Mouse (Mus musculus): ENCODE data around the gene Acyp1. TPM values are rescaled to one million over a fixed set of nuclear protein-coding genes. Genes with fewer than 3 reads are reported as not detected.

The Acyp1 gene
- polyA plus RNA-seq, 2 experiments = 27.1 to 68.5 TPM

DNA sequence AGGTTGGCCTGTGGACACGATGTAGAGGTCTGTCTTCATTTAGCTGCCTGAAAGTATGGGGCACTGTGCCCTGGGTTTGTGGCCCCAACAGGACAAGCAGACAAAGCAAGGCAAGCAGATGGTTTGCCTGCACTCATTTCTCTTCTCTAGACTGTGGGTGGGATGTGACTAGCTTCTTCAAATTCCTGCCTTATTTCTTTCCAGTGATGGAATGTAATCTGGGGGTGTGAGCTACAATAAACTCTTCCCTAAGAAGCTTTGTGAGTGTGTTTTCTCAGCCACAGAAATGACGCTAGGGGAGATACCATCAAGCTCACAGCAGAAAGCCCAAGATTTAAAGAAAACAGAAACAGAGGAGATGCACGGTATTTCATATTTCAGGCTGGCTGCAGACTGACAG lies 36.2 kb downstream of the Acyp1 start:
- 67% methylated on average over 3 of the region's 3 CpGs for WGBS (ENCODE audit: insufficient replicate concordance)
- no peak for ATAC-seq (ENCODE audit: insufficient read depth)
- no peak overlapping the region for H3K27ac ChIP-seq
- TF ChIP-seq EP300 (IDR thresholded peaks at IDR 0.05; ENCODE audit: low read depth) (no peak), CTCF (IDR thresholded peaks at IDR 0.05; ENCODE audit: low read depth) (no peak)
- H3K4me3 ChIP-seq (ENCODE audit: insufficient read depth in 1 of 2, low read depth in 2 of 2, low read length in 2 of 2) = no peak overlapping the region
- no peak for DNase-seq (ENCODE audit: low read depth in 3 of 3, low spot score in 3 of 3)
- H3K27me3 ChIP-seq (ENCODE audit: control insufficient read depth, insufficient read depth, low read length) = no peaks in the 10 kb centered on the region
- no peaks in the 10 kb centered on the region for H3K36me3 ChIP-seq (replicated peaks; ENCODE audit: control insufficient read depth, insufficient read depth, low read depth)
- H3K9ac ChIP-seq (replicated peaks) = no peak overlapping the region
- no peaks in the 10 kb centered on the region for H3K9me3 ChIP-seq (ENCODE audit: control insufficient read depth, low read length)
- peaks cover 0 to 3% of the 10 kb centered on the region in 2 experiments; a peak in 2 of 4 replicates for H3K4me1 ChIP-seq (replicated peaks; ENCODE audit: control insufficient read depth in 2 of 2, insufficient read depth in 2 of 2, low read length in 1 of 2)
- no peak overlapping the region for H3K4me2 ChIP-seq (ENCODE audit: low read depth)

DNA sequence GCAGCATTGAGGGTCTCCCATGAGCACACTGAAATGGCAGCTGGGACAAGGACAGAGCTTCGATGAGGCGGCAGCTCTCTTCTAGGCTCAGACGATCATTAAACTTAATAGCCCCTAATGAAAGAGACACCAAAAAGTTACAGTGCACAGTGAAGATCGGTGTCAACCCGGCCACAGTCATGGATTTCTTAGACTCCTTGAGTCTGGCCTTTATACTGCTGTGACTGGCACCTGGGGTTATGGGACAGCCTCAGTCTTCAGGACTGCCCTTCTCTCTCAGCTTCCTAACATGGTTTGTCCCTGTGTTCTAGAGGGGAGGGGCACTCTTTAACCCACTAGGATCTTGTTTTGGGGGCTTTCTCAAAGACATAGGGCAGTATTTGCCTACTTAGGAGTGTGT lies 50.7 kb downstream of the Acyp1 start:
- Histone ChIP-seq H3K9me3 (ENCODE audit: control insufficient read depth, low read length) (no peaks in the 10 kb centered on the region), H3K27ac (no peak overlapping the region), H3K4me3 (ENCODE audit: insufficient read depth in 1 of 2, low read depth in 2 of 2, low read length in 2 of 2) (no peak overlapping the region), H3K36me3 (replicated peaks; ENCODE audit: control insufficient read depth, insufficient read depth, low read depth) (no peaks in the 10 kb centered on the region), H3K27me3 (ENCODE audit: control insufficient read depth, insufficient read depth, low read length) (no peaks in the 10 kb centered on the region), H3K9ac (replicated peaks) (no peak overlapping the region), H3K4me2 (ENCODE audit: low read depth) (no peak overlapping the region), H3K4me1 (replicated peaks; ENCODE audit: control insufficient read depth in 2 of 2, insufficient read depth in 2 of 2, low read length in 1 of 2) (no peaks in the 10 kb centered on the region)
- ATAC-seq (ENCODE audit: insufficient read depth) (no peak), DNase-seq (ENCODE audit: low read depth in 3 of 3, low spot score in 3 of 3) (no peak)
- no peak for TF ChIP-seq CTCF (IDR thresholded peaks at IDR 0.05; ENCODE audit: low read depth)
- 84% methylated on average over 5 of the region's 5 CpGs for whole genome bisulfite sequencing (ENCODE audit: insufficient replicate concordance)

DNA sequence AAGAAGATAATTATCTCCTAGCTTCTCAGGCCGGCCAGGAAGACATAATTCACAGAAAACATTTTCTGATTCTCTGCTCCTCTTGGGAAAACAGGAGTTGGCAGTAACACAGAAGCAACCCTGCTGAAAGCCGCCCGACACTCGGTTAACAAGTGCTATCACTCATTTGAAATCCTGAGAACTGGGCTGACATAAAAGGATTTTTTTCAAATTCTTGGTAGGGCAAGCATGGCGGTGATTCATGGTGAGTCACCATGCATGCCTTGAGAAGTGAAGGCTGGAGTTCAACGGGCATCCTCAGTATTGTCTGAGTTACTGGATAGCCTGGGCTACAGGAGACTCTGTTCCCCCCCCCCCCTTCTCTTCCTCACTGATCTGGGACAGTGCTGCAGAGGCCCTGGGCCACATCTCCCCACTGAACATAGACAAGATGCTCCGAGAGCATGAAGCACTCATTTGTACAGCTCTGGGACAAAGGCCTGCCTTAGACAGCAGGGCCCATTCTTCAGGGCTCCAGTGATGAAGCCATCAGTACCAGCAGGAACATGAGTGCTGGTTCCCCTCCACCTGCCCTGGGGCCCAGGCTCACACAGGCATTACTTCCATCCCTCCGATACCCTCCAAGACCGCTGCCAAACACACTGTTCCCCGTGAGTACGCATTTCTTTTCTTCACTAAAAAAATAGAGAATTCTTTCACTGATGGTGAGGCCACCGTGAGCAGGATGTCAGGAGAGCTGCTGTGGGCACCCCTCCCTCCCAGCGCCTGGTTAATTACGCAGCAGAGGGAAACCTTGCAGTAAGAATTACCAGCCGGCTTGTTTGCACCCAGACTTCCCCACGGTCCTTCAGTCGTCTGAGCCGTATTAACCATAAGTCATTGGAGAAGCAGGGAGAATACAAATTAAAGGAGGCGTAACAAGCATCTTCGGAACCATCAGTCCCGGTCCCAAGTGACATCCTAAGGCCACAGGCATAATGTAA lies 54.6 kb downstream of the Acyp1 start:
- WGBS (ENCODE audit: insufficient replicate concordance) = 76% methylated on average over 21 of the region's 21 CpGs
- no peaks in the 10 kb centered on the region for H3K9me3 ChIP-seq (ENCODE audit: control insufficient read depth, low read length)

DNA sequence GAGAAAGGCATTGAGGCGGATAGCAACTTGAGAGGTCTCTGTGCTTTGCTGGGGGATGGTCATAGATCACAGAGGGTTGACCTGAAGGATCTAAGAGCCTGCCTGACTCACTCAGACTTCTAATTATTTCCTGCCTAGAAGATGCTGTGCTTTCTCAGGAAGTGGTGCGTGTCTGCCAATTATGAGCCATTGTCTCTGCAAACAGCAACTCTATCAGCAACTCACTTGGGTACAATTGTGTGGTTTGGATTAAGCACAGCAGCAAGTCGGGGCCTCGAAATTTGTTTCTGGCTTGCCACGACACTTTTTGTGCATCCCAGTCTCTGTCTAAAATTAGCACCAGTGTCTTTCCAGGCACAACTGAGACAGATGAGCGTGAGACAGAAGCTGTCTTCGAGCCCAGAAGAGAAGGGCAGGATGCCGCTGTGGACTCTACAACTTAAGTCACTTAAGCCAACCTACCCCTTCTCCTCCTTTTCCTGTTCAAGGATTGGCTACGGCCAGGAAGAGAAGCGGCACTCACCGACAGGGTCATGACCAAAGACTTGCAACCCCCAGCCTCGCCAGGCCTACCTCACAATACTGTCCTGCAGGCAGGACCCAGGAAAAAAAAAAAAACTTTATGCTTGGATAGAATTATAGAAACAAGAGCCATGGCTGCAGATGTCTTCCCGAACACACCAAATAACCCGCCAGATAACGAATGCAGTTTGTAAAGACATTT lies 60.2 kb downstream of the Acyp1 start:
- Histone ChIP-seq H3K27ac (no peak overlapping the region), H3K4me3 (ENCODE audit: insufficient read depth in 1 of 2, low read depth in 2 of 2, low read length in 2 of 2) (no peak overlapping the region), H3K4me2 (ENCODE audit: low read depth) (no peak overlapping the region), H3K36me3 (replicated peaks; ENCODE audit: control insufficient read depth, insufficient read depth, low read depth) (peaks cover 18% of the 10 kb centered on the region), H3K27me3 (ENCODE audit: control insufficient read depth, insufficient read depth, low read length) (no peaks in the 10 kb centered on the region), H3K9me3 (ENCODE audit: control insufficient read depth, low read length) (no peaks in the 10 kb centered on the region), H3K9ac (replicated peaks) (no peak overlapping the region), H3K4me1 (replicated peaks; ENCODE audit: control insufficient read depth in 2 of 2, insufficient read depth in 2 of 2, low read length in 1 of 2) (no peaks in the 10 kb centered on the region)
- ATAC-seq (ENCODE audit: insufficient read depth) (no peak), DNase-seq (ENCODE audit: low read depth in 3 of 3, low spot score in 3 of 3) (no peak)
- no peak for TF ChIP-seq CTCF (IDR thresholded peaks at IDR 0.05; ENCODE audit: low read depth)
- TF ChIP-seq EP300 (IDR thresholded peaks at IDR 0.05; ENCODE audit: low read depth) = no peak
- 55% methylated on average over 15 of the region's 15 CpGs for WGBS (ENCODE audit: insufficient replicate concordance)

More for the DNA sequence above, 54.6 kb downstream of the Acyp1 start:
- no peak overlapping the region for H3K4me3 ChIP-seq (ENCODE audit: insufficient read depth in 1 of 2, low read depth in 2 of 2, low read length in 2 of 2)
- H3K9ac ChIP-seq (replicated peaks) = no peak overlapping the region
- no peaks in the 10 kb centered on the region for H3K27me3 ChIP-seq (ENCODE audit: control insufficient read depth, insufficient read depth, low read length)
- H3K4me1 ChIP-seq (replicated peaks; ENCODE audit: control insufficient read depth in 2 of 2, insufficient read depth in 2 of 2, low read length in 1 of 2) = no peaks in the 10 kb centered on the region
- TF ChIP-seq CTCF (IDR thresholded peaks at IDR 0.05; ENCODE audit: low read depth) = no peak
- TF ChIP-seq EP300 (IDR thresholded peaks at IDR 0.05; ENCODE audit: low read depth) = no peak
- H3K27ac ChIP-seq = no peak overlapping the region
- DNase-seq (ENCODE audit: low read depth in 3 of 3, low spot score in 3 of 3) (no peak), ATAC-seq (ENCODE audit: insufficient read depth) (no peak)
- H3K36me3 ChIP-seq (replicated peaks; ENCODE audit: control insufficient read depth, insufficient read depth, low read depth) = no peaks in the 10 kb centered on the region
- no peak overlapping the region for H3K4me2 ChIP-seq (ENCODE audit: low read depth)

DNA sequence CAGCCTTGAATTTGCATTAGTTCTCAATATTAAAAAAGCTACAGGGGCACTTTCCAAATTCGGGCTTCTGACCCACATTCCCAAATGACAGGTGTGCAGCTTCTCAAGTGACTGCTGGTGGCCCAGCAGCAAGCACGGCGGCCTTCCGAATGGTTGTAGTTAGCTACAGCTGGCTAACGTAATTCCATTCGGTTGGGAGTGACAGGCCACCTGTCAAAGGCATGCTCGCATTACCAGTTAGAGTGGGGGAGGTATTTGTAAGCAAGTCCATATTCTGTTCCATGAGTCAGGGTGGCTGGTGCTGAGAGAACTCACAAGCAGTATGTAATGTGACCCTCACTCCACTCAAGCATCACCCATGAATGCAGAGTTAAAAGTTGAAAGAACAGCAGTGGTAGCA lies 61.0 kb downstream of the Acyp1 start:
- Histone ChIP-seq H3K27ac (no peak overlapping the region), H3K4me2 (ENCODE audit: low read depth) (no peak overlapping the region), H3K4me1 (replicated peaks; ENCODE audit: control insufficient read depth in 2 of 2, insufficient read depth in 2 of 2, low read length in 1 of 2) (no peaks in the 10 kb centered on the region), H3K9ac (replicated peaks) (no peak overlapping the region), H3K9me3 (ENCODE audit: control insufficient read depth, low read length) (no peaks in the 10 kb centered on the region), H3K4me3 (ENCODE audit: insufficient read depth in 1 of 2, low read depth in 2 of 2, low read length in 2 of 2) (no peak overlapping the region), H3K36me3 (replicated peaks; ENCODE audit: control insufficient read depth, insufficient read depth, low read depth) (peaks cover 25% of the 10 kb centered on the region), H3K27me3 (ENCODE audit: control insufficient read depth, insufficient read depth, low read length) (no peaks in the 10 kb centered on the region)
- ATAC-seq (ENCODE audit: insufficient read depth) (no peak), DNase-seq (ENCODE audit: low read depth in 3 of 3, low spot score in 3 of 3) (no peak)
- WGBS (ENCODE audit: insufficient replicate concordance) = 72% methylated on average over 7 of the region's 7 CpGs
- TF ChIP-seq CTCF (IDR thresholded peaks at IDR 0.05; ENCODE audit: low read depth) = no peak
- TF ChIP-seq EP300 (IDR thresholded peaks at IDR 0.05; ENCODE audit: low read depth) = no peak

Small RNA genes lying within 50 kb of the gene (microRNA-seq; reads per million reads assigned to microRNA genes)
- not detected for gene Mir6938

Other genes with a start within 250 kb of the Acyp1 start
- gene Prox2, start 177.7 kb downstream of the Acyp1 start, polyA plus RNA-seq (2012; rRNA removed) = 1.0 and 1.2 TPM in 2 replicates
- gene Prox2, start 177.7 kb downstream of the Acyp1 start, polyA plus RNA-seq (2014; fragmentation: Nextera tagmentation; extraction: Ambion mirVana) = 2.2 and 2.8 TPM in 2 replicates
- 54.6 and 73.7 TPM in 2 replicates for gene Dlst, start 177.6 kb downstream of the Acyp1 start, polyA plus RNA-seq (2012; rRNA removed)
- 59.2 and 67.8 TPM in 2 replicates for gene Dlst, start 177.6 kb downstream of the Acyp1 start, polyA plus RNA-seq (2014; fragmentation: Nextera tagmentation; extraction: Ambion mirVana)
- gene Rps6kl1, start 137.2 kb downstream of the Acyp1 start, polyA plus RNA-seq (2012; rRNA removed) = 0.31 and 0.57 TPM in 2 replicates
- gene Rps6kl1, start 137.2 kb downstream of the Acyp1 start, polyA plus RNA-seq (2014; fragmentation: Nextera tagmentation; extraction: Ambion mirVana) = 0.30 and 0.57 TPM in 2 replicates
- 0.09 and 0.32 TPM in 2 replicates for gene Pgf, start 110.6 kb downstream of the Acyp1 start, polyA plus RNA-seq (2012; rRNA removed)
- 0.08 and 0.34 TPM in 2 replicates for gene Pgf, start 110.6 kb downstream of the Acyp1 start, polyA plus RNA-seq (2014; fragmentation: Nextera tagmentation; extraction: Ambion mirVana)
- 38.3 and 47.8 TPM in 2 replicates for gene Eif2b2, start 69.0 kb downstream of the Acyp1 start, polyA plus RNA-seq (2012; rRNA removed)
- 39.9 and 49.4 TPM in 2 replicates for gene Eif2b2, start 69.0 kb downstream of the Acyp1 start, polyA plus RNA-seq (2014; fragmentation: Nextera tagmentation; extraction: Ambion mirVana)
- 1.7 and 2.0 TPM in 2 replicates for gene Mlh3, start 17.8 kb downstream of the Acyp1 start, polyA plus RNA-seq (2012; rRNA removed)
- gene Mlh3, start 17.8 kb downstream of the Acyp1 start, polyA plus RNA-seq (2014; fragmentation: Nextera tagmentation; extraction: Ambion mirVana) = 2.3 TPM in 2 replicates
- gene Zc2hc1c, start 153 bp upstream of the Acyp1 start, polyA plus RNA-seq (2012; rRNA removed) = 0.02 TPM in 2 replicates
- 0.03 and 0.19 TPM in 2 replicates for gene Zc2hc1c, start 153 bp upstream of the Acyp1 start, polyA plus RNA-seq (2014; fragmentation: Nextera tagmentation; extraction: Ambion mirVana)
- gene Nek9, start 50.9 kb upstream of the Acyp1 start, polyA plus RNA-seq (2012; rRNA removed) = 6.6 and 8.8 TPM in 2 replicates
- 4.1 and 4.4 TPM in 2 replicates for gene Nek9, start 50.9 kb upstream of the Acyp1 start, polyA plus RNA-seq (2014; fragmentation: Nextera tagmentation; extraction: Ambion mirVana)
- gene Tmed10, start 86.4 kb upstream of the Acyp1 start, polyA plus RNA-seq (2012; rRNA removed) = 43.7 and 67.2 TPM in 2 replicates
- 174 and 175 TPM in 2 replicates for gene Tmed10, start 86.4 kb upstream of the Acyp1 start, polyA plus RNA-seq (2014; fragmentation: Nextera tagmentation; extraction: Ambion mirVana)
- 0.79 and 0.83 TPM in 2 replicates for gene Fos, start 185.5 kb upstream of the Acyp1 start, polyA plus RNA-seq (2012; rRNA removed)
- gene Fos, start 185.5 kb upstream of the Acyp1 start, polyA plus RNA-seq (2014; fragmentation: Nextera tagmentation; extraction: Ambion mirVana) = 0.61 and 0.71 TPM in 2 replicates

Measured in liver, embryonic 14.5 days (tissue).